Mouse (Mus musculus) adrenal gland, postnatal 10 days (tissue): ENCODE results near the gene Sh3bp2. TPM values are rescaled to one million over a fixed set of nuclear protein-coding genes. Genes with fewer than 3 reads are reported as not detected.
"Not testable (repeated sequence)": the region's sequence is repeated elsewhere in the genome, so short reads cannot be mapped to it uniquely, and the experiment has no call there.

Experiments used
- DNase-seq: peaks from one replicate; pipeline ENCODE4 v3.0.0; 2021; ENCODE audit warnings: mixed read lengths
- total RNA-seq, 2 experiments: library from RNA; stranded (reverse); gene quantifications; 2 replicates each; pipeline ENCODE4 v1.2.3; 2021

The Sh3bp2 gene
- total RNA-seq, 2 experiments from 2014 or later = 5.9 to 7.0 TPM

DNA sequence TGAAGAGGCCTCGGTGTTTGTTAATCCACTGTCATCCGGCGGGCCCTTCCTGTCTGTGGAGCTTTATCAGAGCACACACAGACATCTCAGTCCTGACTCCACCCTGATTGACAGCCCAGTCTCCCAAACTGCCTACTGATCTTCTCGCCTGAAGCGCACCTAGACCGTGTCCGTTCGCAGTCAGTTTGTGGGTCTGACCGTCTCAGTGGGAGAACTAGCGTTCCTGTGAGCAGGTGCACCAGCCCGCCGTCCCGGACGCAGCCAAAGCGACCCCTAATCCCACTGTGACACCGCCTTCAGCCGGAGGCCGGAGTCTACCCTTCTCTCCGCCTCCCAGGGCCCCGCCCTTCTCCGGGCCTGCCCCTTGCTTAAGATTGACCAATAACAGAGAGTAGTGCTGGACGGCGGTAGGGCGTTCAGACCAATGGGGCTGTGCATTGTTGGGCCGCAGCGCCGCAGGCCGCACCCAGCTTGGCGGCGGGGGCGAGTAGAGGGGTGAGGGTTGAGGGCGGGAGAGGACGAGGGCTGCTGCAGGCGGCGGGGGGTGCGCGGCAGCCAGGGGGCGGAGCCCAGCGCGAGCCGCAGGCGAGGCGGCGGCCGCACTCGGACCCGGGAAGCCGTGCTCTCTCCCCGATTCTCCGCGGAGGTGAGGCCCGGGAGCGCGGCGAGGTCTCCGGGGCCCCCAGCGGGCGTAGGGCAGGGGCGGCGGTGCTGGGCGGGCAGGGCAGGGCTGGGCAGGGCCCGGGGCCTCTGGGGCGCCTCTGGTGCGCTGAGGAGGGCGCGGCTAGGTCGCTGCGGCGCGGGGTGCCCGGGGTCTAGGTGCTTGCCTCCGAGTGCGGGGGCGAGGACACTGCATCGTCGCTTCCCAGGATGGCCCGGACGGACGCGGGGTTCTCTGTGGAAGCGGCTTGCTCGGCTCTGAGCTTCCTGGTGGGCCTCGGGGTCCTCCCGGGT, 47.9 kb downstream of the Sh3bp2 start, which contains the start of gene Add1:
Add1 (plus strand) TSS at position 397 of the 954 bp plus-strand sequence.
- DNase-seq = peak; percentile 97

DNA sequence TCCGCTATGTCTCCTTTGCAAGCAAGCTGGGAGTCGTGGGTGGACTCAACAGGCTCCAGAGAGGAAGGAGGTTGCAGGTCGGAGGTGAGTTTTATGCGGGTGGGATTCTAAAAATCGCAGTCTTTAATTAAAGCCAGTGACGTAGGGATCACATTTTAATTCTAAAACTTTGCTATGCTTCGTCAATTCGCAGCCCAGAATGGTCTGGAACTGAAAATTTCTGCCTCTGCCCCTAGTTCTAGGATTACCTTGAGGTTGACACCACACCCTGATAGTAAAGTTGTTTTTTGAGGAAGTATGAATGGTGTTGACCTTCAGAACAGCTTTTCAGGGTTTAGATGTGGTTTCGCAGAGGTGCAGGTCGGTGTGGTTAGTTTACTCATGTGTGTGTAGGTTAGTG, 49.1 kb downstream of the Sh3bp2 start:
- DNase-seq = no peak

GRCm38 (mm10) chr5:34576286-34576685, 50.6 kb downstream of the Sh3bp2 start:
- no peak for DNase-seq

GRCm38 (mm10) chr5:34578038-34578655, 52.5 kb downstream of the Sh3bp2 start:
- no peak for DNase-seq

GRCm38 (mm10) chr5:34579377-34579776, 53.7 kb downstream of the Sh3bp2 start:
- no peak for DNase-seq

- DNase-seq = peak; percentile 44
These were observed 56.2 kb downstream of the Sh3bp2 start for GRCm38 (mm10) chr5:34581671-34582313.

GRCm38 (mm10) chr5:34582314-34582675, 56.7 kb downstream of the Sh3bp2 start:
- peak; percentile 18 for DNase-seq

DNA sequence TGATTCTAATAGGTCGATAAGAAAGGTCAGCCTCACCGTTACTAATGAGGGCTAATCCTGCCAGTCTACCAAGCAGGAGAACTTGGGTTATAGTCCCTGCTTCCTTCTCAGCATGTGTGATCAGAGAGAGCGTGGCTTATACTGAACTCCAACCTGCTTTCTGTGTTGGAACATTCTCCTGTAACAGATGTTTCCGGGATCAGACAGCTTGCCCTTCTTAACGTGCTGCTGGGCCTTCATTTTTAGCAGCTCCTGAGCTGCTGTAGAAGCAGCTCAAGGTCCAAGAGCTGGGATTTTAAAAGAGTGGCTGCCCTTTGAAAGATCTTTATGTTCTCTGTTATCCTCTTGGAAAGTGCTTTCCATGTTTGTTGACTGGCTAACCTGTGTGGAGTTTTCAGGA, 59.6 kb downstream of the Sh3bp2 start:
- DNase-seq = no peak

- DNase-seq = no peak
These were observed 62.2 kb downstream of the Sh3bp2 start for GRCm38 (mm10) chr5:34587881-34588280.

DNA sequence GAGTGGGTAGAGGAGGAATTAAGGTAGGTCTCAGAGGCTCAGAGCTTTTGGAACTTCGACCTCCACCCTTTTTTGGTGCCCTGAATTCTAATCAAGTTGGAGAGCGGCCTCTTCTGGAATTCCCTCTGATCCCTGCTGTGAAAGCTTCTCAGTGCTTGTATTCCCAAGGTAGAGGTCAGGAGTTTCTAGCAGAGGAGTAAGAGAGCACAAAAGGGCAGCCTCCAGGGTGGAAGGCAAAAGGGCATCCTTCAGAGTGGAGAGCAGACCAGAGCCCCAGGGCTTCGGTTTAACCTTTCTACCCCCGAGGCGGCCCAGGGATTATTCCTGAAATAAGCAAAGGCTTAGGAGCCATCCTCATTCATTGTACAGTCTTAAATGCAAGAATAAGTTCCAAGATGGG, 64.4 kb downstream of the Sh3bp2 start:
- DNase-seq = no peak

GRCm38 (mm10) chr5:34590702-34591101, 65.1 kb downstream of the Sh3bp2 start:
- no peak for DNase-seq

GRCm38 (mm10) chr5:34591388-34592004, 65.9 kb downstream of the Sh3bp2 start:
- DNase-seq = no peak

GRCm38 (mm10) chr5:34592224-34592623, 66.6 kb downstream of the Sh3bp2 start:
- not testable (repeated sequence) for DNase-seq

DNA sequence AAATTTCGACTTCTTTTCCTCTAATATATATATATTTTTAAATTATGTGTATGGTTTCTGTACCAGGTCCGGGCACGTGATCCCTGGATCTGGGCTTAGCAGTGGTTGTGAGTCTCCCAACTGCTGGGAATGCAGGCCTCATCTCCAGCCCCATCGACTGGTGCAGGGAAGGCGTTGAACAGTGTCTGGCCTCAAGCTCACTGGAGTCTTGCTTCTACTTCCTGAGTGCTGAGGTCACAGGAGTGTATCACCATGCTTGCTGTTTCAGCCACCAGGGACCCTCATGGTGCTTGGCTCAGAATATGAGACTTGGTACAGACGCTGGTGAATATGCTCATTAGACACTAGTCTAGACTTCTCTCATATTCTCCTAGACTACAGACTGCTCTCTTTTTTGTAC, 67.0 kb downstream of the Sh3bp2 start:
- DNase-seq = no peak

DNA sequence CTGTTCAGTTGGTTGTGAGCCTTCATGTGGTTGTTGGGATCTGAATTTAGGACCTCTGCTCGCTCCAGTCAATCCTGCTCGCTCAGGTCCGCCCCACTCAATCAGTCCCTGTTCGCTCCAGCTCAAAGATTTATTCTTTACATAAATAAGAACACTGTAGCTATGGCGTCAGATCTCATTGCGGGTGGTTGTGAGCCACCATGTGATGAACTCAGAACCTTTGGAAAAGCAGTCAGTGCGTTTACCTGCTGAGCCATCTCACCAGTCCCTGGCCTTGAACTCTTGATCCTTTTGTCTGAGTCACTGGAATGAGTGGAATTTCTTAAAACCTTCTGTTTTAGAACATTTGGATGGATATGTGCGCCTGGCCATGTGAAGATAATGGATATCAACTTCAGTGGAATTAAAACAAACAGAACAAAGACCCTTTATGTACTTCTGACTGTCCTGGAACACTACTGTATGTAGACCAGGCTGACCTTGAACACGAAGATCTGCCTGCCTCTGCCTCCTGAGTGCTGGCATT, 67.6 kb downstream of the Sh3bp2 start:
- no peak for DNase-seq

GRCm38 (mm10) chr5:34604576-34604975, 78.9 kb downstream of the Sh3bp2 start:
- DNase-seq = no peak

DNA sequence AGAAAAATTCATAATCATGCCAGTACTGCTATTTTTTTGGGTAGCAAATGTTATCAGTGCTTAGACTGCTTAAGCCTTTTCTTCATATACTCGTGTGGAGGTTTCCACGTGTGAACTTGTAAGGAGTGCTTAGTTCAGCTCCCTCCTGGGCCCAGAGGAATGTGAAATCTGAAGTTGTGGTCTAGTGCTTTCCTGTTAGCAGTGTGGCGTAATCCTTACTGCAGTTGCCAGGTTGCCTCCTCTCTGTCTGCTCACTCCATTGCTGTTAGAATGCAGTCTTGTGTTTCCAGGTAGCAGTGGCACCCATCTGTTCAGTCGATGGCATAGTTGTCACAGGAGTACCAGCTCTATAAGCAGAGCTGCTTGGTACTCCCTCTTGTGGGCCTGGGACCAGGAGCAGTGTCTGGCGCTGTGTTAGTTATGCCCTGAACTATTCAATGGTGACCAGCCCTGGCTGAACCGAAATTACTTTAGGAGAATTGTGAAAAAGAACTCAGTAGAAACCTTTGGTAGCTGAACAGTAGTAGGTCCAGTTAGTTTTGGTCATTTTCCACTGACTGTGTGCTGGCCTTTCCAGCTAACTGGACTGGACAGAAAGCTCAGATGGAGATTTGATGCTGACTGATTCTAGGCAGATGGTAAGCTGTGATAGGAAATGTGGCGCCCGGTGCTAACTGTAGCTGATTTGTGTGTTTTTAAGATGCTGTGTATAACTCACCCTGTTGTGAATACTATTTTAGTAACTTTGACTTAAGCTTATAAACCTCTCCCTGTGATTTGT, 81.7 kb downstream of the Sh3bp2 start:
- DNase-seq = no peak

- no peak for DNase-seq
These were observed 82.6 kb downstream of the Sh3bp2 start for GRCm38 (mm10) chr5:34608226-34608625.

DNA sequence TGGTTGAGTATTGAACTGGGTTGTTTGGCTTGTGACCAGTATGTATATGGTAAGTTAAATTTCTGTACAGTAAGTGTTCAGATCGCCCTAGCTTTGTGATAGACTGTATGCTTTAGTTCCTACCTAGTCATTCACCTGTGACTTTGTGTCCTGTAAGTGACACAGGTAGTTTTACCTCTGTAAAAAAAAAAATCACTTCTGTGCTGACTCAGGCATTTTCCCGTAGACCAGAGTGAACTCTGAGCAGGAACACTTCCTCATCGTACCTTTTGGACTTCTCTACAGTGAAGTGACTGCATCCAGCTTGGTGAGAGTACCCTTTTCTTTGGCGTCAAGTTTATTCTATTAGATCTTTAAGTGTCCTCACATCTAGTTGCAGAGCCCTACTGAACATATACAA, 84.3 kb downstream of the Sh3bp2 start:
- no peak for DNase-seq
